Mouse (Mus musculus): Measurements from ENCODE around the gene Kbtbd13. TPM values are rescaled to one million over a fixed set of nuclear protein-coding genes. Genes with fewer than 3 reads are reported as not detected.

Gene Kbtbd13
- polyA plus RNA-seq, 1 experiment from 2014 or later: not detected

- no peak overlapping the region for H3K27ac ChIP-seq
- H3K4me3 ChIP-seq (ENCODE audit: inconsistent target): no peak overlapping the region
- 89% methylated on average over 5 of the region's 5 CpGs for WGBS (ENCODE audit: missing documents)
- H3K79me2 ChIP-seq (ENCODE audit: inconsistent target): no peaks in the 10 kb centered on the region
- no peaks in the 10 kb centered on the region for H3K36me3 ChIP-seq (ENCODE audit: inconsistent target)
Observed at GRCm38 (mm10) chr9:65408871-65409295, 17.4 kb upstream of the Kbtbd13 start.

- H3K79me2 ChIP-seq (ENCODE audit: inconsistent target): no peaks in the 10 kb centered on the region
- H3K36me3 ChIP-seq (ENCODE audit: inconsistent target): no peaks in the 10 kb centered on the region
- WGBS (ENCODE audit: missing documents): 100% methylated on average over 3 of the region's 3 CpGs
- no peak overlapping the region for H3K27ac ChIP-seq
- no peak overlapping the region for H3K4me3 ChIP-seq (ENCODE audit: inconsistent target)
Observed at GRCm38 (mm10) chr9:65407861-65408260, 16.4 kb upstream of the Kbtbd13 start.

- WGBS (ENCODE audit: missing documents): 98% methylated on average over 4 of the region's 5 CpGs
- Histone ChIP-seq H3K27ac (no peak overlapping the region), H3K4me3 (ENCODE audit: inconsistent target) (no peak overlapping the region), H3K79me2 (ENCODE audit: inconsistent target) (no peaks in the 10 kb centered on the region), H3K36me3 (ENCODE audit: inconsistent target) (no peaks in the 10 kb centered on the region)
Observed at GRCm38 (mm10) chr9:65407327-65407726, 15.9 kb upstream of the Kbtbd13 start.

GRCm38 (mm10) chr9:65405184-65405449, 13.7 kb upstream of the Kbtbd13 start:
- H3K27ac ChIP-seq: no peak overlapping the region
- H3K79me2 ChIP-seq (ENCODE audit: inconsistent target): no peaks in the 10 kb centered on the region
- no peak overlapping the region for H3K4me3 ChIP-seq (ENCODE audit: inconsistent target)
- 80% methylated on average over 2 of the region's 2 CpGs for WGBS (ENCODE audit: missing documents)
- H3K36me3 ChIP-seq (ENCODE audit: inconsistent target): no peaks in the 10 kb centered on the region

- Histone ChIP-seq H3K4me3 (ENCODE audit: inconsistent target) (no peak overlapping the region), H3K79me2 (ENCODE audit: inconsistent target) (no peaks in the 10 kb centered on the region), H3K27ac (no peak overlapping the region), H3K36me3 (ENCODE audit: inconsistent target) (no peaks in the 10 kb centered on the region)
- 17% methylated on average over 14 of the region's 15 CpGs for WGBS (ENCODE audit: missing documents)
Observed at GRCm38 (mm10) chr9:65404331-65405183, 13.1 kb upstream of the Kbtbd13 start.

- 96% methylated on average over 6 of the region's 6 CpGs for WGBS (ENCODE audit: missing documents)
- Histone ChIP-seq H3K36me3 (ENCODE audit: inconsistent target) (no peaks in the 10 kb centered on the region), H3K4me3 (ENCODE audit: inconsistent target) (no peak overlapping the region), H3K27ac (no peak overlapping the region), H3K79me2 (ENCODE audit: inconsistent target) (no peaks in the 10 kb centered on the region)
Observed at GRCm38 (mm10) chr9:65399934-65400333, 8.5 kb upstream of the Kbtbd13 start.

- 1% methylated on average over 24 of the region's 24 CpGs for WGBS (ENCODE audit: missing documents)
- H3K79me2 ChIP-seq (ENCODE audit: inconsistent target): no peaks in the 10 kb centered on the region
- H3K36me3 ChIP-seq (ENCODE audit: inconsistent target): no peaks in the 10 kb centered on the region
- H3K4me3 ChIP-seq (ENCODE audit: inconsistent target): no peak within 1 kb of the TSS
- no peak within 1 kb of the TSS for H3K27ac ChIP-seq
Observed at GRCm38 (mm10) chr9:65398279-65398678, 6.8 kb upstream of the Kbtbd13 start, which contains the start of gene Rasl12. Gene Rasl12, plus strand, starts transcription at chr9:65398506.

- Histone ChIP-seq H3K79me2 (ENCODE audit: inconsistent target) (no peaks in the 10 kb centered on the region), H3K36me3 (ENCODE audit: inconsistent target) (no peaks in the 10 kb centered on the region), H3K4me3 (ENCODE audit: inconsistent target) (no peak overlapping the region), H3K27ac (no peak overlapping the region)
- WGBS (ENCODE audit: missing documents): 89% methylated on average over 2 of the region's 2 CpGs
Observed at GRCm38 (mm10) chr9:65394360-65394759, 2.9 kb upstream of the Kbtbd13 start.

GRCm38 (mm10) chr9:65393606-65394005, 2.2 kb upstream of the Kbtbd13 start:
- WGBS (ENCODE audit: missing documents): 60% methylated on average over 2 of the region's 2 CpGs
- H3K4me3 ChIP-seq (ENCODE audit: inconsistent target): no peak overlapping the region
- H3K79me2 ChIP-seq (ENCODE audit: inconsistent target): no peaks in the 10 kb centered on the region
- no peak overlapping the region for H3K27ac ChIP-seq
- H3K36me3 ChIP-seq (ENCODE audit: inconsistent target): no peaks in the 10 kb centered on the region

GRCm38 (mm10) chr9:65392638-65393364, 1.3 kb upstream of the Kbtbd13 start:
- no peak overlapping the region for H3K27ac ChIP-seq
- WGBS (ENCODE audit: missing documents): 15% methylated on average over 6 of the region's 6 CpGs
- no peaks in the 10 kb centered on the region for H3K79me2 ChIP-seq (ENCODE audit: inconsistent target)
- no peaks in the 10 kb centered on the region for H3K36me3 ChIP-seq (ENCODE audit: inconsistent target)
- no peak overlapping the region for H3K4me3 ChIP-seq (ENCODE audit: inconsistent target)

- H3K4me3 ChIP-seq (ENCODE audit: inconsistent target): no peak overlapping the region
- no peaks in the 10 kb centered on the region for H3K36me3 ChIP-seq (ENCODE audit: inconsistent target)
- H3K79me2 ChIP-seq (ENCODE audit: inconsistent target): no peaks in the 10 kb centered on the region
- whole genome bisulfite sequencing (ENCODE audit: missing documents): 15% methylated on average over 85 of the region's 96 CpGs
- H3K27ac ChIP-seq: no peak overlapping the region
Observed at GRCm38 (mm10) chr9:65390752-65391612, 470 bp downstream of the Kbtbd13 start.

GRCm38 (mm10) chr9:65386373-65387140, 4.9 kb downstream of the Kbtbd13 start:
- no peak overlapping the region for H3K4me3 ChIP-seq (ENCODE audit: inconsistent target)
- H3K36me3 ChIP-seq (ENCODE audit: inconsistent target): no peaks in the 10 kb centered on the region
- WGBS (ENCODE audit: missing documents): 50% methylated on average over 8 of the region's 8 CpGs
- H3K79me2 ChIP-seq (ENCODE audit: inconsistent target): no peaks in the 10 kb centered on the region
- H3K27ac ChIP-seq: no peak overlapping the region

- no peaks in the 10 kb centered on the region for H3K79me2 ChIP-seq (ENCODE audit: inconsistent target)
- no peaks in the 10 kb centered on the region for H3K36me3 ChIP-seq (ENCODE audit: inconsistent target)
- no peak overlapping the region for H3K4me3 ChIP-seq (ENCODE audit: inconsistent target)
- no peak overlapping the region for H3K27ac ChIP-seq
- WGBS (ENCODE audit: missing documents): 80% methylated on average over 3 of the region's 3 CpGs
Observed at GRCm38 (mm10) chr9:65384276-65384675, 7.2 kb downstream of the Kbtbd13 start.

GRCm38 (mm10) chr9:65382751-65383097, 8.7 kb downstream of the Kbtbd13 start:
- WGBS (ENCODE audit: missing documents): 83% methylated on average over 3 of the region's 3 CpGs
- H3K36me3 ChIP-seq (ENCODE audit: inconsistent target): no peaks in the 10 kb centered on the region
- no peaks in the 10 kb centered on the region for H3K79me2 ChIP-seq (ENCODE audit: inconsistent target)
- no peak overlapping the region for H3K27ac ChIP-seq
- no peak overlapping the region for H3K4me3 ChIP-seq (ENCODE audit: inconsistent target)

Measured in macrophage (primary cell).